Mouse (Mus musculus) G1E (cell line): Measurements from ENCODE around the gene Hexim1.
A peak's percentile ranks its signal among the peaks of the same experiment; 100 is the strongest.

Experiments used
- CTCF ChIP-seq: IDR thresholded peaks from 2 replicates; pipeline ENCODE4 v1.5.1; 2012; ENCODE audit warnings: low read depth, low read length, inconsistent platforms, mixed read lengths
- GATA1 ChIP-seq: IDR thresholded peaks from 2 replicates; pipeline ENCODE4 v1.6.1; 2012; ENCODE audit warnings: borderline replicate concordance, low read length, inconsistent platforms, mixed read lengths
- GATA2 ChIP-seq: IDR thresholded peaks from 2 replicates; pipeline ENCODE4 v1.6.1; 2012; ENCODE audit warnings: low read depth, low read length, inconsistent platforms, borderline replicate concordance
- POLR2AphosphoS5 ChIP-seq: IDR thresholded peaks from 2 replicates; pipeline ENCODE4 v1.6.1; 2012; ENCODE audit warnings: low read depth, low read length, inconsistent platforms; ENCODE audit not compliant: insufficient replicate concordance
- TAL1 ChIP-seq: conservative IDR thresholded peaks from 2 replicates; pipeline ENCODE4 v1.6.1; 2012; ENCODE audit warnings: low read depth, low read length, inconsistent platforms, mixed read lengths

GRCm38 (mm10) chr11:103116959-103117590, 1.0 kb downstream of the Hexim1 start:
- TF ChIP-seq CTCF (0 out of 2 replicates have a peak, but pooled peaks have one; percentile 19), GATA1 (no peak), TAL1 (no peak), POLR2AphosphoS5 (no peak), GATA2 (no peak)
